Mouse (Mus musculus): ENCODE data around the gene 1600014C23Rik.

- TF ChIP-seq CTCF (conservative IDR thresholded peaks at IDR 0.05; ENCODE audit: low read length) (no peak), POU5F1 (IDR thresholded peaks at IDR 0.05; ENCODE audit: borderline replicate concordance, low read length) (no peak)
These were observed 23.2 kb downstream of the 1600014C23Rik start for GRCm38 (mm10) chr17:45710407-45710806.

Measured in E14TG2a.4 (cell line).